Mouse (Mus musculus) splenic B cell, adult 2 months (primary cell): ENCODE data around the gene Mdm4.
"Not testable (repeated sequence)": the region's sequence is repeated elsewhere in the genome, so short reads cannot be mapped to it uniquely, and the experiment has no call there.

Experiments
- DNase-seq: peaks from one replicate; pipeline ENCODE4 v3.0.0-alpha.2; 2011; ENCODE audit warnings: low read depth, low spot score
- H3K27me3 ChIP-seq: 2 replicates; pipeline ENCODE4 v1.6.1; 2012; ENCODE audit warnings: mild to moderate bottlenecking, low read length, moderate library complexity, mixed read lengths; ENCODE audit not compliant: control insufficient read depth, poor library complexity, insufficient read depth, severe bottlenecking
- H3K36me3 ChIP-seq: 2 replicates; pipeline ENCODE4 v1.6.1; 2012; ENCODE audit warnings: mild to moderate bottlenecking, low read length, moderate library complexity, mixed read lengths; ENCODE audit not compliant: control insufficient read depth, poor library complexity, insufficient read depth, severe bottlenecking

Gene Mdm4

GRCm38 (mm10) chr1:133034682-133035081 is 4.3 kb upstream of the Mdm4 start:
- DNase-seq = not testable (repeated sequence)

GRCm38 (mm10) chr1:133034091-133034460 is 3.7 kb upstream of the Mdm4 start:
- Histone ChIP-seq H3K27me3 (no peaks in the 10 kb centered on the region), H3K36me3 (no peaks in the 10 kb centered on the region)
- DNase-seq = peak; percentile 51

More at GRCm38 (mm10) chr1:133034682-133035081, 4.3 kb upstream of the Mdm4 start:
- not testable (repeated sequence) for H3K36me3 ChIP-seq, H3K27me3 ChIP-seq

- no peaks in the 10 kb centered on the region for H3K36me3 ChIP-seq
- no peaks in the 10 kb centered on the region for H3K27me3 ChIP-seq
- DNase-seq = peak; percentile 82
Observed at GRCm38 (mm10) chr1:133033316-133034090, 3.1 kb upstream of the Mdm4 start.

- DNase-seq = no peak
- H3K36me3 ChIP-seq = no peaks in the 10 kb centered on the region
- no peaks in the 10 kb centered on the region for H3K27me3 ChIP-seq
Observed at GRCm38 (mm10) chr1:133032981-133033315, 2.6 kb upstream of the Mdm4 start.

- H3K27me3 ChIP-seq = no peaks in the 10 kb centered on the region
- peak; percentile 74 for DNase-seq
Observed at GRCm38 (mm10) chr1:133029744-133030143, 617 bp downstream of the Mdm4 start.

GRCm38 (mm10) chr1:133027980-133028379 is 2.4 kb downstream of the Mdm4 start:
- Histone ChIP-seq H3K27me3 (no peaks in the 10 kb centered on the region), H3K36me3 (no peaks in the 10 kb centered on the region)
- DNase-seq = no peak

More at GRCm38 (mm10) chr1:133029744-133030143, 617 bp downstream of the Mdm4 start:
- no peaks in the 10 kb centered on the region for H3K36me3 ChIP-seq

- Histone ChIP-seq H3K27me3 (no peaks in the 10 kb centered on the region), H3K36me3 (no peaks in the 10 kb centered on the region)
- DNase-seq = no peak
Observed at GRCm38 (mm10) chr1:133027126-133027525, 3.2 kb downstream of the Mdm4 start.

GRCm38 (mm10) chr1:133025796-133026190 is 4.6 kb downstream of the Mdm4 start:
- H3K36me3 ChIP-seq, H3K27me3 ChIP-seq, DNase-seq: not testable (repeated sequence)

GRCm38 (mm10) chr1:133025051-133025795 is 5.1 kb downstream of the Mdm4 start:
- Histone ChIP-seq H3K36me3 (no peaks in the 10 kb centered on the region), H3K27me3 (no peaks in the 10 kb centered on the region)
- DNase-seq = peak; percentile 95

- no peaks in the 10 kb centered on the region for H3K27me3 ChIP-seq
- no peak for DNase-seq
Observed at GRCm38 (mm10) chr1:133024426-133024825, 5.9 kb downstream of the Mdm4 start.

GRCm38 (mm10) chr1:133023723-133024122 is 6.6 kb downstream of the Mdm4 start:
- not testable (repeated sequence) for H3K36me3 ChIP-seq, H3K27me3 ChIP-seq, DNase-seq

More at GRCm38 (mm10) chr1:133024426-133024825, 5.9 kb downstream of the Mdm4 start:
- no peaks in the 10 kb centered on the region for H3K36me3 ChIP-seq

- not testable (repeated sequence) for H3K36me3 ChIP-seq, DNase-seq, H3K27me3 ChIP-seq
Observed at GRCm38 (mm10) chr1:133021971-133022370, 8.4 kb downstream of the Mdm4 start.

- DNase-seq = no peak
- H3K27me3 ChIP-seq = no peaks in the 10 kb centered on the region
- H3K36me3 ChIP-seq = peaks cover 6% of the 10 kb centered on the region; the same call in 1 of the 2 replicates
Observed at GRCm38 (mm10) chr1:133021391-133021790, 9.0 kb downstream of the Mdm4 start.

GRCm38 (mm10) chr1:133020137-133020894 is 10.0 kb downstream of the Mdm4 start:
- DNase-seq = no peak
- no peaks in the 10 kb centered on the region for H3K27me3 ChIP-seq
- H3K36me3 ChIP-seq = peaks cover 8% of the 10 kb centered on the region; the same call in 1 of the 2 replicates

GRCm38 (mm10) chr1:133019312-133019711 is 11.0 kb downstream of the Mdm4 start:
- DNase-seq = no peak
- peaks cover 14% of the 10 kb centered on the region; the same call in 1 of the 2 replicates for H3K36me3 ChIP-seq
- H3K27me3 ChIP-seq = no peaks in the 10 kb centered on the region
